Mouse (Mus musculus): Measurements from ENCODE around the gene Bbof1.

Gene Bbof1

DNA sequence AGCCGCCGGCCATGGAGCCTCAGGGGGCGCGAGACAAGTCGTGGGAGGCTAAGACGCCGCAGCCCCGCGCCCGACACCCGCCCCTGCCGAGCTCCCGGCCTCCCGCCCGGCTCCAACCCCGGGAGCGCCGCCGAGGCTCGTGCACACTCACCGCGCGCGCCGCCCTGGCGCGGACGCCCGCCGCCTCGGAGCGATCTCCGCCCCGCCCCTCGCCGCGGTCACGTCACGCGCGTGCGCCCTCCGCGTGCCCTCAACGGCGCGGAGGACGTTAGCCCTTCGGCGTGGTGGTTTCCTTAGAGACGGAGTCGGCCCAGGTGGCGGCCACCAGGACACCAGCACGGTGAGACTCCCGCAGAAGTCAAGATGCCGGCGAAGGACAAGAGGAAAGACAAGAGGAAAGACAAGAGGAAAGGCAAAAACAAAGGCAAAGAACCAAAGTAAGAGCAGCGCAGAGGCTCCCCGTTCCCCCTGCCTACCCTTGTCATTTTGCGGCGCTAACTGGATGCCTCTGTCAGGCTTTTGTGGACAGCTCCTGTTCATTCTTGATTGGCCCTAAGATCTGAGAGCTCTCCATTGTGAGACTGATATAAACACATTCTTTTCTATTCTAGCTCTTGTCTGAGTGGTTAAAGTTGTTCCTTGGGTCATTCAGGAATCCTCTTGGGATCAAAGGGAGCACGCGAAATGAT is at the start of gene Bbof1, which contains the start of gene Entpd5:
Gene Bbof1 (plus strand): TSS at position 253 of the 689 bp plus-strand sequence.
Gene Entpd5 (minus strand): TSS at position 211 of the 689 bp plus-strand sequence.
- peak; percentile 95 for DNase-seq (ENCODE audit: low read depth, low spot score)

DNA sequence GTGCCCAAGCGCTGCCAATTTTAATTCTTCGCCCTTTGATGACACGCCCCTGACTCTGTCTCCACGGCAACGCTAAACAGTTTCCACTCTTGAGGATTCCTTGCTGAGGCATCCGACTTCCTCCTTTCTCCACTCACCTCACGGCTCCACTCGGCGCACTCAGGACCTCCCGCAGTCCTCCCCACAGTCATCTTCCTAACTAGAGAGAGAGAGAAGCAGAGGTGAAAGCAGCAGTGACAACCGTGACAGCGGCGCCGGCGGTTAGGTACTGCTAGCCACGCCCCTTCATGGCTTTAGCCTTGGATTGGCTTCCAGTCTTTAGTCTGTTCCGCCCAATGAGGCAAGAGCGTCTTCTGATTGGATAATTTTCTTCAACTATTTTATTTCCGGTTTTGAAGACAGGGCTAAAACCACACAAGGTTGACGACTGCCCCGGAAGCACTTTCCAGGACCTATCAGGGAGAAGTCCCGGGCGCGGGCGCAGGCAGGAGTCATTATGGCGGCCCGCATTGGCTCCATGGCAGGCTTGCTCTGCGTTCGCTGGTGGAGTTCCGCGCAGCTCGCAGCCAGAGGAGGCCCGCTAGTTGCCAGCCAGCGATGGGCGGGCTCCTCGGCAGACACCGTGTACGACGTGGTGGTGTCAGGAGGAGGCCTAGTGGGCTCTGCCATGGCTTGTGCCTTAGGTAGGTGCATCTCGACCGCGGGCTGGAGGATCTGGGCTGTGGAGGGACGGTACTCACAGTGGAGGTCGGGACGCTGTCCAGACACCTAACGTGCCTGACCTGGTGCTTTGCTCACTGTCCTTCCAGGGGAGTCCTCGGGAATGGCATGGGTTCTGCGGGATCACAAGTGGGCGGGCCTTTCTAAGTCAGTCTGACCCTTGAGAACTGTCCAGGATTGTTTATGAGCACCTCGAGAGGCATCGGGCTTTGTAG is 47.0 kb upstream of the Bbof1 start, which contains the start of the genes Coq6 and Fam161b:
Gene Coq6 (plus strand): TSS at position 103 of the 935 bp plus-strand sequence.
Gene Fam161b (minus strand): TSS at position 279 of the 935 bp plus-strand sequence.
- peak; percentile 99 for DNase-seq (ENCODE audit: low read depth, low spot score)

DNA sequence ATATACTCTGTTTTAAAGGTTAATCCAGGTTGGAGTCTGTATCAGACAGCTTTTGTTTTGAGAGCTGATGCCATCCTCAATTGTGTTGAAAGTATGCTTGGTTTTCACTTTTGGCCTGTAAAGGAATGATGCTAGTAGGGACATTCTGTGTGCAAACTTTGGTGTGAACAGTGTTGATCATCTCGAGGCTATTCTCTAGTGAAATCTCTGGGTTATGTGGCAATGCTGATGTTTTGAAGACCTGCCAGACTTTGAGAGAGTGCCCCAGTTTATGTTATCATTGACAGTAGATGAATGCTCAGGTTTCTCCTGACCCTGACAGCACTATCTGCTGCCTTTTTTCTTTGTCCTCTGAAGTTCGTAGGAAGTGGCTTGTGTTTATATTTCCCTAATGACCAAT is 46.0 kb upstream of the Bbof1 start:
- DNase-seq (ENCODE audit: low read depth, low spot score) = no peak

DNA sequence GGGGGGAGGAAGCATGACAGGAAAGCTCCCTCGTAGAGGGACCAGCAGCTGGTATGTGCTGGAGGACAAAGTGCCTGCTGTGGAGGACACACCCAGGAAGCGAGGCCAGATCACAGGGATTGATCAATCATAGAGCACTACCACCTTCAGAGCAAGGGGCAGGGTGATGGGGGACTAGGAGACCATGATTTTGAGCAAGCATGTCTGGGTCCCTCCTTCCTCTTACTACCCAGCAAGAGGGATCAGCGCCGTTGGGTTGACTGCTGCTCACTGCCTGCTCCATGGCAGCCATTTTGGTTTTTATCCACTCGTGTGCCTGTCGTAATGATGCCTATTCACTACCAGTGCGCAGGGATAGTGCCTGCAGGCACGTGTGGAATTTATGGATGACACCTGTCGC is 44.6 kb upstream of the Bbof1 start:
- DNase-seq (ENCODE audit: low read depth, low spot score) = no peak

DNA sequence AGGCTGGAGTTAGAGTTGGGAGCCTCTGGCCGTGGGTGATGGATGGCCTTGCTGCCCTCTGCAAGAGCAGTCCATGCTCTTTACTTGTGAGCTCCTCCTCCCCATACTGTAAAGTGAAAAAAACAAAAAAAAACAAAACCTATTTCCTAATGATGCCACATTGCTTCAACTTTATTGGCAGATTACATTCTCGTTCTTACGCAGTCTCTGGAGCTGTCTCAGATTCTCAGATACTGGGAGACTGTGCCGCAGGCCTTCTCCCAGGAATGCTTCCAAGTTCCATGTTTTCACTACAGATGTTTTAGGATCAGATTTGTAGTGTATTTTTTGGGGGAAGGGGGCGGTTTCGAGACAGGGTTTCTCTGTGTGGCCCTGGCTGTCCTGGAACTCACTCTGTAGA is 43.7 kb upstream of the Bbof1 start:
- no peak for DNase-seq (ENCODE audit: low read depth, low spot score)

DNA sequence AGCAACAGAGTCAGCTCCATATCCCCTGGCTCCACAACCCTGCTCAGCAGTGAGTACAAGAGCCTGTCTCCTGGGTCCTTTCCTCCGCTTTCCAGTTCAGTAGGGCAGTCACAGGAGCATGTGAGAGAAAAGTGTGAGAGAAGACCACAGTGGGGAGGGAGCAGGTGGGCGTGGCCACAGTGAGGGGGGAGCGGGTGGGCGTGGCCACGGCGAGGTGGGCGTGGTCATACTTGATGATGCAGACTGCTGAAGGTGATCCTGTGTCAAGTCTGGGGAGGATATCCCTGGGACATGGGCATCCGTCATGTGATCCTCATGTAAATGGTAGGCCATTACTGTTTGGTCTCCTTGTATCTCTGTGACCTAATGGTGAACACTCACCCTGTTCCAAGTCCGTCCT is 41.9 kb upstream of the Bbof1 start:
- DNase-seq (ENCODE audit: low read depth, low spot score) = no peak

DNA sequence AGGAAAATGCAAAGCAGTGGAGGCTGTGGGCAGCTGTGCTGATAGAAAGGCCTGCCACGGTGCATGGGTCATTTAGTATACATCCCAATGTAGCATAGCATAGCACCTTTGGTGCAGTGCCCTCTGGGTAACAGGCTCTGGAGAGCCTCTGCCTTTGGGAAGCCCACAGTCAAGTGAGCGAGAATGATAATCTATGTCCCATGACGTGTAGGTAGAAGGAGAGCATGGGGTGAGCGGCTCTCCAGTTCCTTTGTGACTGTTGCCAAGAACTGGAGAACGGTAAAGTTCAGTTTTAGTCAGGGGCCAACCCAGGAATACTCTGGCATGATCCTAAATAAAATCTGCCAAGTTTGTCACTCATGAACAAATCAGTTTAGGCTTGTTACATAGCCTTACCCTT is 37.2 kb upstream of the Bbof1 start:
- no peak for DNase-seq (ENCODE audit: low read depth, low spot score)

DNA sequence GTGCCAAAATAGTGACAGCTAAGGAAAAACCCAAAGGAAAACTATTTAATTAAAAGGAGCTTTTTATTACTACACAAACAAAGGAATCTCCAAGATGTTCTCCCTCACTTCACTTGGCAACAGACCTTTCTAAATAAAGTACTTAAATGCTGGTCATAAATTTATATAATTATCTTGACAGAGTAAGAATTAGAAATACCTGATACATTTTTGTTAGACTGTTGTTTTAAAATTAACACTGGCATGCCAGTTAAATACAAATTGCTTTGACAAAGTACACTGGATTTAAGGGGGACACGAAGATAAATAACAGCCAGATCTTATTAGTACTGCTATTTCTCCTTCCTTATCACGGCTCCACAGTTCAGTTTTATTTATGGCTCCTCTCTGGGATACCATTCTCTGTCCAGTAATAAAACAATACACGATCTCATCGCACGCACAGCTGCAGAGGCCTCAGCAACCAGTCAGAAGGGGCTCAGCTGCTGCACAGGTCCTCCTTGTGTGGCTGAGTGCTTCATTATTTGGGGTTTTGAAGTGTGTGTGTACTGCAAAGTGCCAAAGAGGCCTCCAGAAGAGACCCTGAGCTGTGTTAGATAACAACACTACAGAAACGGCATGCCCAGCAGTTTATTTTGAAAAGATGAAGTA is 34.9 kb upstream of the Bbof1 start:
- peak; percentile 61 for DNase-seq (ENCODE audit: low read depth, low spot score)

DNA sequence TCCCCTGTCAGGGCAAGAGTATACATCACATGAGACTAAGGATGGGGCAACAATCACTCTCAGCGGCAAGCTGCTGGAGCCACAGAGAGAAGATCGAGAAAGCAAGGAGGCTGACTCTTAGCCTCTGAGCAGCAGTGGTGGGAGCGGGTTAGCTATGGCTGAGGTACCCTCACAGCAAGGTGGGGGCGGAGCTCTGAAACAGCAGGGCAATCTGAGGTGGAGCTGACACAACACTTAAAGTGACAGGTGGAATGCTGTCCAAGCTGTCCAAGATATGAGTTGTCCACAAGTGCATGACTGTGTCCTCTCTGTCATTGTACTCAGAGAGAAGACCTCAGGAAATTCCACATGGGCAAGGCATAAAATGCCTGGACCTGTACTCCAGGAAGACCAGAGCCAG is 26.5 kb upstream of the Bbof1 start:
- DNase-seq (ENCODE audit: low read depth, low spot score) = no peak

DNA sequence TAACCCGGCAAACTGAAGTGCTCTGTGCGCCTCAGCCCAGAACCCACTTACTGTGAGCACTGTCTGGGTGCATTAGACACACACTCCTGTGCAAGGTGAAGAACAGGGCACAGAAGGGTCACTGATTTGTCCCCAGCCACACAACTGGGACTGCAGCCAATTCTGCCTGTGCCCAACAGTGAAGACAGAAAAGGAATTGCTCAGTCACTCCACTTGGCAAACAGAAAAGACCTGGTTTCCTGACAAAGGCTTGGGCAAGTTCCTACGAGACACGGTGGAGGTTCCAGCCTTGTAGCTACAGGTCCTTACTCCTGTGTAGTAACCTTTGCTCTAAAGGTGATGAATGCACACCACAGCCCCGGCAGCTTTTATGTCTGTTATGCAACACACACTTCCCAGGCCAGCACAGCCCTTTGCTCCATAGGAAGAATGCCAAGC is 24.2 kb upstream of the Bbof1 start:
- peak; percentile 40 for DNase-seq (ENCODE audit: low read depth, low spot score)

DNA sequence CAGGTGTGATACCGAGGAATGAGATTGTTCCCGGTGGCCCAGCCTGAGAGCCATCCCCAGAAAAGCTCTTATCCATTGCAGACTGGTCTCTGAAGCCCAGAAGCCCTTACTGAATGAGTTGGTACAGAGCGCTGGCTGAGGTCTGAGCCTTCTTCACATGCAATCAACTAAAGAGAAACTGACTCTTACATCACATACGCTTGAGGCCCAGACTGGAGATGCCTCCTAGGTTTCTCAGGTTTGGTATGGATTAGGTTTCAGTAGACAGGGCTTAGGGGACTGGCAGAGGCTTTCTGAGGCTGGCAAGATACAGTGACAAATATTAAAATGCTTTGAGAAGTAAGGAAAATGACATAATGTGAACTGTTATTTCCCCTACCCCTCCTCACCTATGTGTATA is 23.5 kb upstream of the Bbof1 start:
- DNase-seq (ENCODE audit: low read depth, low spot score) = no peak

DNA sequence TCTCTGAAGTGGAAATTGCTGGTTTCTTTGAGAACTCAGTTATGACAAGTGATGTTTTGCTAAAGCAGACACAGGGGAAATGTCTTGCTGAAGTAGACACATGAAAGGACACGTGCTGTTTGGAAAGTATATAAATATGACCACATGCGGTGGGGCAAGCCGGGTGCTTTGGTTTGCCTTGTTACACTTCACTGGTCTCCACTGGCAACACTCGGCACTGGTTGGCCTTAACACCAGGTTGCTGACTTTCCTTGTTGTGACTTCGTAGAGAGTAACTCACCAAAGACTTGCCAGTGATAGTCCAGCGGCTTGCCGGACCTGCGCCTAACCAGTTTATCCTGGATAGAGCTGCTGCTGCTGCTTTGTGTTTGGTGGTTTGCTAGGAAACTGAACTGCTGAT is 20.8 kb upstream of the Bbof1 start:
- no peak for DNase-seq (ENCODE audit: low read depth, low spot score)

DNA sequence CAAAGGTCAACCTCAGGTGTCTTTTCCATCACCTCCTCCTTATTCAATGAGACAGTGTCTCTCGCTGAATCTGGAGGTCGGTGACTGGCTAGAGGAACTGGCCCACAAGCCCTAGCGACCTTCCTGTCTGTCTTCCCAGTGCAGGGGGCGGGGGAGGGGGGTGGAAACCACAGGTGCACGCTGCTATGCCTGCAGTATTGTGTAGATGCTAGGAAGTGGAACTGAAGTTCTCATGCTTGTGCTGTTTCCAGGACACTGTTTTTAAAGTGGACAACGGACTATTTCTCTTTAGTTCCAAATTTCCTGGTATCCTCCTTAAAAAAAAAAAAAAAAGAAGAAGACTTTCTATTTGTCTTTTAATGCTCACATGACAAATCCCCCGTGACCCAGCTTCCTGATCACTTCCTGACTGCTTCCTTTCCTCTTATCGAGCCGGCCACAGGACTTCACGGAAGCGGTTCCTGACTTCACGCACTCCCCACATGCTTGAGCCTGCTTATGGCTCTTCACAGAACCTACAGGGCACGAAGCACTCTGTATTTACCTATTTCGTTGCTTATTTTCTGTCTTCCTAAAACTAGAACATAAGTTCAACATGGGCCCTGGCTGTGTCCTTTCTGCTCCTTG is 20.0 kb upstream of the Bbof1 start:
- DNase-seq (ENCODE audit: low read depth, low spot score) = no peak

DNA sequence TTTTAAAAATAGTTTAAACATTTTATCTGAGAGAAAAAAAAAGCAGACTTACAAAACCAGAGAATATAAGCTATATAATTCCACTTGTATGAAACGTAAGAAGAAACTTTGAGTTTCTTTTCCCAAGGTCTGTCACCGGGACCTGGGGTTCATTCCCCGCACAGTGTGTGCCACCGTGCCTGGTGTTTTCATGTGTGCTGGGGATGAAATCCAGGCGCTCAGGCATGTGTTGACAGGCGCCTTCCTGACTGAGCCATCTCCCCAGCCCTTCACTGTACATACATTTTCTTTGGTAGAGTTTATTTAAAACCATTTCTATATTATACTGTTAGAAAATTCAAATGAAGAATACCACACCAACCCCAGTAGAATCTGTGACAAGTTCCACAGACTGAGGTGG is 18.5 kb upstream of the Bbof1 start:
- no peak for DNase-seq (ENCODE audit: low read depth, low spot score)

DNA sequence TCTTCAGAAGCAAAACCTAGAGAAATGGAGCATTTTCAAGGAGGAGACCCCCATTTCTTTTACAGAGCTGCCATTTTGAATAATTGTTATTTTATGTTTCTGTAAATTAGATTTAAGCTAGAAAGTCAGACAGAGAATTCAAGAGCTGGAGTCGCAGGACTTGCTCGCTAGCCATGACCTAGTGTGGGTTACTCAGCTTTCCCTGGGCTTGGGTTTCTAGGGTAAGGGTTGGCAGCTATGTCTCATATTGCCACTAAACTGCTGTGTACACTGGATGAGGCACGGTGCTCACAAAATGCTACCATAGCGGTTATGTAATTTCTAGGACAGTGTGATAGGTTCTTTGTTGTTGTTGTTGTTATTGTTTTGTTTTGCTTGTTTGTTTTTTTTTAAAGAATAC is 16.2 kb upstream of the Bbof1 start:
- DNase-seq (ENCODE audit: low read depth, low spot score) = no peak

DNA sequence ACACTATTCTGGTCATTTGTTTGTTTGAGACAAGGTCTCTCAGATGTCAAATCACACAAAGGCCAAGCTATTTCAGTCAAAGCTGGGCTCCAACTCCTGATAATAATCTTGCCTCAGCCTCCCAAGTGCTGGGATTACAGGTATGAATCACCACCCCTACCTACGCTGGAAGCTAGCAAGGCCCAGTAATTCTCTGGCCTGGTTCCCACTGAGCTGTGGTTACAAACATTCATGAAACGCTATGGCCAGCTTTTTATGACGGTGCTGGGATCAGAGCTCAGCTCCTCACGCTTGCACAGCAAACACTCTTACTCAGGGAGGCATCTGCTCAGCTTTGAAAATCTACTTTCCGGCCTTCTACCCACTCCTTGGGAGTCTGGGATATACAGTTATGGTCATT is 15.0 kb upstream of the Bbof1 start:
- DNase-seq (ENCODE audit: low read depth, low spot score) = no peak

DNA sequence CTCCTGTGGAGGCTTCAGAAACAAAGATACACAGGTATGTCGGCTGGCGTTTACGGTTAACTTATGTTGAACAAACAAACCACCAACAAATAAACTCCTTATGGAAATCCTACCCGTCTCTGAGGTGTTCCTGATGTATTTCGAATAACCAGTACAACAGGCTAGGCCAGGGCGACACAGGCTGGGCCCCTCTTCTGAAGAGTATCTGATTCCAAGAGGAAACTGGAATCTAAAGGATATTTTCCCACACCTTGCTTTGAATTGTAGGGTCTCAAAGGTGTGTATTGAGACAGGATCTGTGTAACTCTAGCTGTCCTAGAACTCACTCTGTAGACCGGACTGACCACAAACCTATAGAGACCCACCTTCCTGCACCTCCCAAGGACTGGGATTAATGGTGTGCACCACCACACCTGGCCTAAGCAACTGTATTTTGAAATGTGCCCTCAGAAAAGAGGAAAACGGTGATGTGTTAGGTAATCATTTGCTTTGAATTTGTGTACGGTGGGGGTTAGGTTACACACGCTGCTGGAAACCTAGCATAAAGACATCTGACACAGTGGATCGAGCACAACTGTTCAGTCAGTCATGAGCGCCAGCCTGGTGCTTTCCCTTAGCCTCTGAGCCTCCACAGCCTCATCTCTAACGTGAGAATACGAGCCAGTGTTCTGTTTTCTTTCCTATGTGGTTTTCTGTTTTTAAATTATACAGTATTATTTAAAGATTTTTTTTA is 11.8 kb upstream of the Bbof1 start:
- DNase-seq (ENCODE audit: low read depth, low spot score) = no peak

DNA sequence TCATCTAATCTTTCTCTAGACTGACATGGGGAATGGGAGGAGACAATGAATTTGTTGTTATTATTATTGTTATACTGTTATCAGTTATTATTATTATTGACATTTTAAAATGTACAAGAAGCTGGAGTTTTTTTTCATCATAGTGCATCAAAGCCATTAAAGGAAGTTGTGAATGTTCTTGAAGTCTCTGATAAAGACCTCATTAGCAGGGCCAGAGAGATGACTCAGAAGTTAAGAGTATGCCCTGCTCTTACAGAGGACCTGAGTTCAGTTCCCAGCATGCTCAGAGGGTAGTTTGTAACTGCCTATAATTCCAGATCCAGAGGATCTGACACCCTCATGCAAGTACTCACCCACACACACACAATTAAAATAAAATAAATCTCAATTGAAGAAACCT is 11.2 kb upstream of the Bbof1 start:
- no peak for DNase-seq (ENCODE audit: low read depth, low spot score)

DNA sequence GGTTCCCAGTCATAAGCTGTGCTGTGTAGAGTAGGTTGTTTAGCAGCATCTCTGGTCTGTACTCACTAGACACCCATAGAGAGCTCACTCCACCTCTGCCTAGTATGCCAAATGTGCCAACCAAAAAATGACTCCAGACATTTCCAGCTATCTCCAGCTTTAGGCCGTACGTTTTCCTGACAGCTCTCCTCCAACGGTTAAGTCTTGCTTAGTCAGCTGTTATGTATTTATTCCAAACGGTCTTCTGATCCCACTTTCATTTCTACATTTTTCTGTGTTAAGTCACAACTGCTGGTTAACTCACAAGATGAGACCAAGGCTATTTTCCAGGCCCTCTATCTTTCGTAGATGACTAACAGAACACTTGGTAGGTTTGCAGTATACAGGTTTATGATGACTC is 10.2 kb upstream of the Bbof1 start:
- DNase-seq (ENCODE audit: low read depth, low spot score) = no peak

DNA sequence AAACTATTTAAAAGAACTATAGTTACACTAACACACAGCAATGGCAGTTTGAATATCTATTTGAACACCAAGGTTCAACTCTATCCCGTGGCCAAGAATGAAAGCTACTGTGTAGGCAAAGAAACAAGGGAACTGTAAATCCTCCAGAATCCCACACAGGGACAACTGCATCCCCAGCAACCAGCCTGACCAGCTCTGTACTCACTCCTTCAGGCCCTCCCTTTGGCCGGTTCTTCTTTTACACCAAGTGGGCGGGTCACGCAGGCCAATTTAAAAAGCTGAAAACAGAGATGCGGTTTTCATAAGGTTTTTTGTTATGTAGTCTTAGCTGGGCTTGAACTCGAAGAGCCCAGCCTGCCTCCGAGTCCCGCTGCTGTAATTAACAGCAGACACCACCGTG is 9.7 kb upstream of the Bbof1 start:
- no peak for DNase-seq (ENCODE audit: low read depth, low spot score)

DNA sequence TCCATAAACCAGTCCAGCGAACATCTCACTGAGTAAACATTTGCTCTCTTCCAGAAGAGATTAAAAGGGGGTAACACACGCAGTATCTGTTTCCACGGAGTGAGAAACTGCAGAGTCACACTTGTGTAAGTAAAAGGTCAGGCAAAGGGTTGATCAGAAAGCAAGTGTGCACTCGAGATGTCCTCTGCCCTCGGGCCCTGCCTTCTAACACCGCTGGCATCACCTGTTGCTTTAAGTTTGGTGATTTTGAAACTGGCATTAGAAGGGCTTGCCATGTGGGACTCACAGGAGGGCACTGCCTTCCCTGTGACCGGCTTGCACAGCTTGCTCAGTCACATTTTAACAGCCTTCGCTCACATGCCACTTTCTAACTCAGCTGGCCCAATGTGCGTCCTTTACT is 9.2 kb upstream of the Bbof1 start:
- no peak for DNase-seq (ENCODE audit: low read depth, low spot score)

All from brain, adult 2 months (tissue).